ENCODE assay signal across 8 mouse cellular contexts in the genomic region with DNA sequence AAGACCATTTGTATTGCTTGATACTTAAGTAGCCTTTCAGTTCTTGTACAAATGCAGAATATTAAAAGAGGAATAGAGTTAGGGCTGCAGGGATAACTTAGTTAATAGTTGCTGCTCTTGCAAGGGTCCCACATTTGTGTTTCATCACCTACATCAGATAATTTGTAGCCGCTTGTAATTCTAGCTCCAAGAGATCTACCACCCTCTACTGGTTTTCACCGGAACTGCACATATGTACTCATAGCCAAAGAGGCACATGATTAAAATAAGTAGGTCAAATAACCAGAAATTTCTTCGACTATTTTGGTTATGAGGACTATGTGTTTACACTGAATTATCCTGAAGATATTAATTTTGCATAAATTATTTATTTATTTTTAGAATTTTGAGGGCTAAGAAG.
DNase-seq lines count a peak whose midpoint lies in the region.

No protein-coding gene starts in this region.

- DNase-seq in gastrocnemius, adult 8-10 months (ENCODE audit: low spot score in 2 of 2), result peak; percentile 2
- no peak for DNase-seq in gastrocnemius, postnatal 25 days
- DNase-seq in ovary, postnatal 14 days (ENCODE audit: low spot score), result peak; percentile 10
- DNase-seq in ovary, postnatal 10 days (ENCODE audit: low spot score), result no peak
- peak; percentile 50 for DNase-seq in adrenal gland, postnatal 10 days
- peak; percentile 36 for DNase-seq in forelimb bud, embryonic 11.5 days (ENCODE audit: low read depth, low spot score)
- peak; percentile 80 for DNase-seq in lung, postnatal 36 days
- DNase-seq in frontal cortex, postnatal 25 days (ENCODE audit: low spot score in 2 of 2), result no peak

Comparison
In these comparisons a context has a peak if more than half of its experiments do, and no peak if none do; other contexts are left out.
1. DNase-seq: peak in gastrocnemius, adult 8-10 months (2 of 2), ovary, postnatal 14 days (single experiment), adrenal gland, postnatal 10 days (single experiment), forelimb bud, embryonic 11.5 days (single experiment) and lung, postnatal 36 days (single experiment); none in gastrocnemius, postnatal 25 days (single experiment), ovary, postnatal 10 days (single experiment) and frontal cortex, postnatal 25 days (0 of 2).